Mouse (Mus musculus): Measurements from ENCODE around the gene Eef1akmt2. TPM values are rescaled to one million over a fixed set of nuclear protein-coding genes. Genes with fewer than 3 reads are reported as not detected.
A peak's percentile ranks its signal among the peaks of the same experiment; 100 is the strongest.

Eef1akmt2 gene
- polyA plus RNA-seq, 1 experiment from 2014 or later, result 80.1 TPM

- Histone ChIP-seq H3K27ac (no peak overlapping the region), H3K36me3 (peaks cover 21% of the 10 kb centered on the region), H3K9me3 (no peaks in the 10 kb centered on the region), H3K4me1 (replicated peaks) (peaks cover 10% of the 10 kb centered on the region; the same call in 1 of the 2 replicates), H3K4me3 (no peak overlapping the region), H3K27me3 (ENCODE audit: insufficient read depth, poor library complexity, severe bottlenecking) (no peaks in the 10 kb centered on the region)
- DNase-seq (ENCODE audit: low spot score), result no peak
- WGBS, result 62% methylated on average over 4 of the region's 4 CpGs
Observed at GRCm38 (mm10) chr7:132888518-132889249, 36.2 kb upstream of the Eef1akmt2 start.

- H3K9me3 ChIP-seq, result no peaks in the 10 kb centered on the region
- no peak for DNase-seq (ENCODE audit: low spot score)
- H3K27ac ChIP-seq, result no peak overlapping the region
- no peak overlapping the region for H3K4me3 ChIP-seq
- WGBS, result 86% methylated on average over 3 of the region's 3 CpGs
- peaks cover 27% of the 10 kb centered on the region for H3K36me3 ChIP-seq
- H3K27me3 ChIP-seq (ENCODE audit: insufficient read depth, poor library complexity, severe bottlenecking), result no peaks in the 10 kb centered on the region
- peaks cover 10% of the 10 kb centered on the region; the same call in 1 of the 2 replicates for H3K4me1 ChIP-seq (replicated peaks)
Observed at GRCm38 (mm10) chr7:132888052-132888451, 35.6 kb upstream of the Eef1akmt2 start.

- DNase-seq (ENCODE audit: low spot score), result peak; percentile 11
- H3K4me1 ChIP-seq (replicated peaks), result peaks cover 8% of the 10 kb centered on the region; the same call in 1 of the 2 replicates
- WGBS, result 63% methylated on average over 7 of the region's 7 CpGs
- H3K27me3 ChIP-seq (ENCODE audit: insufficient read depth, poor library complexity, severe bottlenecking), result no peaks in the 10 kb centered on the region
- H3K4me3 ChIP-seq, result no peak overlapping the region
- peaks cover 36% of the 10 kb centered on the region for H3K36me3 ChIP-seq
- peak overlapping the region; percentile 59; the same call in 1 of the 2 replicates for H3K27ac ChIP-seq
- H3K9me3 ChIP-seq, result no peaks in the 10 kb centered on the region
Observed at GRCm38 (mm10) chr7:132887019-132887804, 34.7 kb upstream of the Eef1akmt2 start.

GRCm38 (mm10) chr7:132884031-132884430, 31.6 kb upstream of the Eef1akmt2 start:
- Histone ChIP-seq H3K27me3 (ENCODE audit: insufficient read depth, poor library complexity, severe bottlenecking) (no peaks in the 10 kb centered on the region), H3K36me3 (peaks cover 67% of the 10 kb centered on the region), H3K9me3 (no peaks in the 10 kb centered on the region), H3K4me1 (replicated peaks) (peaks cover 6% of the 10 kb centered on the region; the same call in 1 of the 2 replicates), H3K4me3 (no peak overlapping the region), H3K27ac (no peak overlapping the region)
- DNase-seq (ENCODE audit: low spot score), result no peak
- 92% methylated on average over 7 of the region's 7 CpGs for WGBS

DNA sequence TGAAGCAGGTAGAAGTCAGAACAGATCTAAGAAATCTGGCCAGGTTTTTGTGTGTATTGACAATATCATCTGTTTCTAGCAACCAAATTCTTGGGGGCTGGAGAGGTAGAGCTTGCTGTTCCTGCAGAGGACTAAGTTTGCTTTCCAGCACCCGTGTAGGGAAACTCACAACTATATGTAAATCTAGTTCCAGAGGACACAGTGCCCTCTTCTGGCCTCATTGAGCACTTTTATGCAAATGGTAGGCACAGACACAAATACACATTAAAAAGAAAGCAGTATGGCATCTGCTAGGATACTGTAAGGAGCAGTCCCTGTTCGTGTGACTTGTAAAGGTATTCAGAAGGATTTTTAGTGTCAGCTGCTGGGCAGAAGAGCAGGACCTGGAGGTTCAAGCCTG, 29.9 kb upstream of the Eef1akmt2 start:
- WGBS, result 82% methylated on average over 2 of the region's 2 CpGs
- H3K27ac ChIP-seq, result no peak overlapping the region
- H3K9me3 ChIP-seq, result no peaks in the 10 kb centered on the region
- no peak for DNase-seq (ENCODE audit: low spot score)
- peaks cover 84% of the 10 kb centered on the region for H3K36me3 ChIP-seq
- no peaks in the 10 kb centered on the region for H3K27me3 ChIP-seq (ENCODE audit: insufficient read depth, poor library complexity, severe bottlenecking)
- H3K4me3 ChIP-seq, result no peak overlapping the region
- peaks cover 3% of the 10 kb centered on the region; the same call in 1 of the 2 replicates for H3K4me1 ChIP-seq (replicated peaks)

GRCm38 (mm10) chr7:132880276-132880675, 27.8 kb upstream of the Eef1akmt2 start:
- no peak for DNase-seq (ENCODE audit: low spot score)
- no peaks in the 10 kb centered on the region for H3K4me1 ChIP-seq (replicated peaks)
- no peak overlapping the region for H3K27ac ChIP-seq
- no peaks in the 10 kb centered on the region for H3K9me3 ChIP-seq
- no peaks in the 10 kb centered on the region for H3K27me3 ChIP-seq (ENCODE audit: insufficient read depth, poor library complexity, severe bottlenecking)
- no peak overlapping the region for H3K4me3 ChIP-seq
- H3K36me3 ChIP-seq, result peaks cover 99% of the 10 kb centered on the region
- 91% methylated on average over 1 of the region's 1 CpGs for WGBS

- Histone ChIP-seq H3K27me3 (ENCODE audit: insufficient read depth, poor library complexity, severe bottlenecking) (no peaks in the 10 kb centered on the region), H3K4me1 (replicated peaks) (no peaks in the 10 kb centered on the region), H3K4me3 (no peak overlapping the region), H3K9me3 (no peaks in the 10 kb centered on the region), H3K27ac (no peak overlapping the region), H3K36me3 (peaks cover 98% of the 10 kb centered on the region)
- WGBS, result 91% methylated on average over 2 of the region's 2 CpGs
- no peak for DNase-seq (ENCODE audit: low spot score)
Observed at GRCm38 (mm10) chr7:132875391-132876086, 23.1 kb upstream of the Eef1akmt2 start.

- peaks cover 97% of the 10 kb centered on the region for H3K36me3 ChIP-seq
- WGBS, result 96% methylated on average over 2 of the region's 2 CpGs
Observed at GRCm38 (mm10) chr7:132873043-132873442, 20.6 kb upstream of the Eef1akmt2 start.

DNA sequence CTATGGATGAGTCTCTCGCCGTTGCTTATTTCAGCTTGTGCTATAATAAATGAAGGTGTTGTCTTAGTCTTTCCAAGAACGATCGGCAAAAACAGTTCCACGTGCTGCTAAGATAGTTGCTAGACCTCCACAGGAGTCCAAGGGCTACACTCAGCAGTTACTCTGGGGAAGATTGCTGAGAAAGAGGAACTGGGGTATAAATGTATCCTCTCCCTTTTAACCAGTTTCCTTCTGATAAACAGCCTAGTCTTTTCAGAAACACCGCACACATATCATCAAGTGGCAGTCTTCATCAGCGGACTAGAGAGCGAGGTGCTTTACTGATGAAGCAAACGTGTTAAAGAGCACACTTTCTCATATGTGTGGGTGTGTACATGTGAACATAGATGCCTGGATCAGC, 13.8 kb upstream of the Eef1akmt2 start:
- WGBS, result 95% methylated on average over 9 of the region's 9 CpGs

More at GRCm38 (mm10) chr7:132873043-132873442, 20.6 kb upstream of the Eef1akmt2 start:
- no peak overlapping the region for H3K27ac ChIP-seq
- H3K4me1 ChIP-seq (replicated peaks), result no peaks in the 10 kb centered on the region
- no peak overlapping the region for H3K4me3 ChIP-seq
- no peak for DNase-seq (ENCODE audit: low spot score)
- H3K9me3 ChIP-seq, result no peaks in the 10 kb centered on the region
- H3K27me3 ChIP-seq (ENCODE audit: insufficient read depth, poor library complexity, severe bottlenecking), result no peaks in the 10 kb centered on the region

GRCm38 (mm10) chr7:132859042-132859958, 6.8 kb upstream of the Eef1akmt2 start, which contains the start of gene Abraxas2:
Abraxas2 (plus strand) TSS chr7:132859225.
- Histone ChIP-seq H3K9me3 (no peaks in the 10 kb centered on the region), H3K4me1 (replicated peaks) (peaks cover 17% of the 10 kb centered on the region), H3K36me3 (no peaks in the 10 kb centered on the region), H3K27ac (peak within 1 kb of the TSS; percentile 96), H3K27me3 (ENCODE audit: insufficient read depth, poor library complexity, severe bottlenecking) (no peaks in the 10 kb centered on the region), H3K4me3 (peak within 1 kb of the TSS; percentile 99)
- WGBS, result 1% methylated on average over 53 of the region's 53 CpGs
- DNase-seq (ENCODE audit: low spot score), result peak; percentile 87

More for the DNA sequence above, 13.8 kb upstream of the Eef1akmt2 start:
- Histone ChIP-seq H3K4me1 (replicated peaks) (no peaks in the 10 kb centered on the region), H3K4me3 (no peak overlapping the region), H3K36me3 (peaks cover 64% of the 10 kb centered on the region), H3K27me3 (ENCODE audit: insufficient read depth, poor library complexity, severe bottlenecking) (no peaks in the 10 kb centered on the region), H3K27ac (no peak overlapping the region), H3K9me3 (no peaks in the 10 kb centered on the region)
- DNase-seq (ENCODE audit: low spot score), result no peak

DNA sequence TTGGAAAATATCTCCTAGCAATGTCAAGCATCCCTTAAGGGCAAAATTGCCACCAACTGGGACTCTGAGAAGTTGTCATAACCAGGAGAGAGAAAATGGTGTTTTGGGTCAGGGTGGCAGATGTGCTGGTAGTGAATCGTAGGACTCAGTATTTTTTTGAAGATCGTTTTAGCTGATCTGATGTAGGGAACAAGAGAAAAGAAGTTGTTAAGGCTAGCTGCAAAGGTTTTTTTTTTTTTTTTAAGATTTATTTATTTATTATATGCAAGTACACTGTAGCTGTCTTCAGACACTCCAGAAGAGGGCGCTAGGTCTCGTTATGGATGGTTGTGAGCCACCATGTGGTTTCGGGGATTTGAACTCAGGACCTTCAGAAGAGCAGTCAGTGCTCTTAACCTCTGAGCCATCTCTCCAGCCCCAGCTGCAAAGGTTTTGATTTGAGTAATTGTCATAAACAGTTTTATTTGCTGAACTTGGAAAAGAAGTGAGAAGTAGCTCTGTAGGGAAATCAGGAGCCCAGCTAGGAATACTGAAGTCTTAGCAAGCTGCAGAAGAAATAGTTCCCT, 5.7 kb upstream of the Eef1akmt2 start:
- Histone ChIP-seq H3K9me3 (no peaks in the 10 kb centered on the region), H3K27me3 (ENCODE audit: insufficient read depth, poor library complexity, severe bottlenecking) (no peaks in the 10 kb centered on the region), H3K4me1 (replicated peaks) (peaks cover 17% of the 10 kb centered on the region), H3K36me3 (no peaks in the 10 kb centered on the region), H3K4me3 (no peak overlapping the region), H3K27ac (no peak overlapping the region)
- DNase-seq (ENCODE audit: low spot score), result no peak
- WGBS, result 69% methylated on average over 5 of the region's 5 CpGs
